Mouse (Mus musculus): ENCODE data around the gene Rest.
A peak's percentile ranks its signal among the peaks of the same experiment; 100 is the strongest.
"Not testable (repeated sequence)": the region's sequence is repeated elsewhere in the genome, so short reads cannot be mapped to it uniquely, and the experiment has no call there.

Gene Rest

GRCm38 (mm10) chr5:77265081-77265670, at the start of gene Rest:
Gene Rest (plus strand): TSS chr5:77265491.
- DNase-seq (ENCODE audit: low spot score in 2 of 2): peak; percentile 69 to 73

DNA sequence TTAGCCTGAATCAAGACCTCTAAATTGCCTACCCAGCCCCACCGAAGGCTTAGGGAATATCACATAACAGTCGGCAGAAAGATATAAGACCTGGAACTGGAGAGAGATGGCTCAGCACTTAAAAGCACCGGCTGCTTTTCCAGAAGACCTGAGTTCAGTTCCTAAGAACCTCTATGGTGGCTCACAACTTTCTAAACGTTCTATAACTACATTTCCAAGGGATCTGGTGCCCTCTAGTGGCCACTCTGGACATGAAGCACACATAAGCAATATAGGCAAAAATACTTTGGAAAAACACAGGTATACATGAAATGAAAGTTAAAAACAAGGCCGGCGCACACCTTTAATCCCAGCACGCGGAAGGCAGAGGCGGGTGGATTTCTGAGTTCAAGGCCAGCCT, 48.1 kb upstream of the Rest start:
- DNase-seq (ENCODE audit: low spot score in 2 of 2): peak; percentile 29 to 68

- no peak for DNase-seq (ENCODE audit: low spot score in 2 of 2)
Measured at GRCm38 (mm10) chr5:77217724-77218123, 47.6 kb upstream of the Rest start.

DNA sequence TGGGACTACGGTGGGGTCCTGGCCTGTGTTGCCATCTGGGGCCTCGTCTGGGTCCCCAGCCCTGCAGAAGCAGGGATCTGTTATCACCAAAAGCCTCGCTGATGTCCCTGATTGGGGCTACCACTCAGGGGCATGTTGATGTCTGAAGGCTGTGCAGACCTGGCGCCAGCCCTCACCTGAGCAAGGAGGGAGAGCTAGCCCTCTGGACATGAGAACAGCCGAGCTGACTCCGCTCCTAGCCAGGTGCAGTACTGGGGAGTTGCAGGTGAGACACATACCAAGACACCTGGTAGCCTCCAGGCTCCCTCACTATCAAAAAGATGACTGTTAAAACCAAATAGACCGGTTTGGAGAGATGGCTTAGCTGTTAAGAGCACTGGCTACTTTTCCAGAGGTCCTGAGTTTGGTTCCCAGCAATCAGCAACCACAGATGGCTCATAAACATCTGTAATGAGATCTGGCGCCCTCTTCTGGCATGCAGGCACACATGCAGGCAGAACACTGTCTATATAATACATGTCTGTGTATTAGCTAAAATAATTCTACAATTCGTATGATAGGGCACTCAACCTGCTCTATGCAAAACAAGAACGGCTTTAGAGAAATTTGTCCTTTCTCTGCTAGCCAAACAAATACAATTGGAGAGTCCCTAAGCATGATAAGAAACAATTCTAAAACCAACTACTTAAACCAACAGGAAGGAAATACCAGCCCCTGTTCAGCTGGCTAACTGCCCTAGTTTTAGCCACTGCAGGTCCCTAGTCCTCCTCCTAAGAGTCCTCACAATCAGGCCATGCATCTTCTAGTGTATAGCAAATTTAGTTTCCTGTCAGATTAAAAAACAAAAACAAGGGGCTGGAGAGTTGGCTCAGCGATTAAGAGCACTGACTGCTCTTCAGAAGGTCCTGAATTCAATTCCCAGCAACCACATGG, 42.0 kb upstream of the Rest start:
- peak in 1 of 2 experiments; percentile 20 for DNase-seq (ENCODE audit: low spot score in 2 of 2)

- DNase-seq (ENCODE audit: low spot score in 2 of 2): no peak
Measured at GRCm38 (mm10) chr5:77228986-77229385, 36.3 kb upstream of the Rest start.

- DNase-seq (ENCODE audit: low spot score in 2 of 2): not testable (repeated sequence)
Measured at GRCm38 (mm10) chr5:77231863-77232262, 33.4 kb upstream of the Rest start.

DNA sequence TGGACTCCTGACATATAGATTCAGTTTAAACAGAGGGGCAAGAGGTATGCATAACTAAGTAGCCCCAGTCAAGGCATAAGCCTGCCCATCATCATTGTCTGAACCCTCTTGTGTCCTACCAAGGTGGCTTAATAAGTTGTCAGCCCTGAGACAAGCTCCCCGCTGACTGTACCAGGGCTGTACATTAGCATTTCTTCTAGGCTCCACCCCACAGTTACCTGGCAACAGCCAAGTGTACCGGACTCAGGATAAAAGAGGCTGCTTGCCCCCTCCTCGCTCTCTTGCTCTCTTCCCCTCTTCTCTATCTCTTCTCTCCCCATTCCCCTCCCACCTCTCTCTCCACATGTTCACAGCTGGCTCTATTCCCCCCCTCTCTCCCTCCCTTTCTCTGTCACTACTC, 30.4 kb upstream of the Rest start:
- DNase-seq (ENCODE audit: low spot score in 2 of 2): no peak

- no peak for DNase-seq (ENCODE audit: low spot score in 2 of 2)
Measured at GRCm38 (mm10) chr5:77237104-77237503, 28.2 kb upstream of the Rest start.

- no peak for DNase-seq (ENCODE audit: low spot score in 2 of 2)
Measured at GRCm38 (mm10) chr5:77244331-77244987, 20.8 kb upstream of the Rest start.

- no peak for DNase-seq (ENCODE audit: low spot score in 2 of 2)
Measured at GRCm38 (mm10) chr5:77245463-77245786, 19.9 kb upstream of the Rest start.

DNA sequence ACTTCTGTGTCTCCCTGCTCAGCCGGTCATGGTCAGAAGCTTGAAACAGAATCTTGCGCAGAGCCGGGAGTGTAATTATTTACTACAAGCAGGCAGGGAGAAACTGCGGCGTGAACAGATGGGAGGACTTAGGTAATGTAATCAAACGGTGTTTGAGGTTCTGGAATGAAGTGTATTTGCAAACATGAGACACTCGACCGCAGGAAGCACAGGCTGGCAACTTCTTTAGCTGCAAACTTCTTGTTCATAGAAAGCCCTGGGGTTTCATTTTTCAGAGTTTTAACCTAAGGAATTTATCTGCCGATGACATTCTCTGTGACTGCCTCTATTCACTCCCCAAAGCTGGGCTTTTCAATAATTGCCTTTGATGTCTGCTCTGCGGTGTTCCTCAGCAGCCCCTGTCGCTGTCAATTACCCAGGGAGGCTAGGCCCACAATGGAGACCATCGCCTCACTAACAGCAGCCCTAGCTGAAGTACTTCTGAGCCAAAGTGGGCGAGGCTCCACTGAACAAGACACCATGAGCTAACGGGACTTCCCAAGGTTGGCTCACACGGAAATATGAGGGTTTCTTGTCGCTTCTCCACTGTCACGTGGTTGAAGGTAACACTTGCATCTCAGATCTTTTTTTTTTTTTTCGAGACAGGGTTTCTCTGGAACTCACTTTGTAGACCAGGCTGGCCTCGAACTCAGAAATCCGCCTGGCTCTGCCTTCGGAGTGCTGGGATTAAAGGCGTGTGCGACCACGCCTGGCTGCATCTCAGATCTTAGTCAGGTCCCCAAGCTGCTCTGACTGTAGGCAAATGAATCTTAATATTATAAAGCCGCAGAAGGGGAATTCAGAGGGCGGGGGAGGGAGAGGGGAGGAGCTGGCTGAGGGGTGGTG, 19.3 kb upstream of the Rest start:
- peak in 1 of 2 experiments; percentile 12 for DNase-seq (ENCODE audit: low spot score in 2 of 2)

GRCm38 (mm10) chr5:77250083-77250482, 15.2 kb upstream of the Rest start:
- DNase-seq (ENCODE audit: low spot score in 2 of 2): no peak

GRCm38 (mm10) chr5:77251656-77252055, 13.6 kb upstream of the Rest start:
- no peak for DNase-seq (ENCODE audit: low spot score in 2 of 2)

DNA sequence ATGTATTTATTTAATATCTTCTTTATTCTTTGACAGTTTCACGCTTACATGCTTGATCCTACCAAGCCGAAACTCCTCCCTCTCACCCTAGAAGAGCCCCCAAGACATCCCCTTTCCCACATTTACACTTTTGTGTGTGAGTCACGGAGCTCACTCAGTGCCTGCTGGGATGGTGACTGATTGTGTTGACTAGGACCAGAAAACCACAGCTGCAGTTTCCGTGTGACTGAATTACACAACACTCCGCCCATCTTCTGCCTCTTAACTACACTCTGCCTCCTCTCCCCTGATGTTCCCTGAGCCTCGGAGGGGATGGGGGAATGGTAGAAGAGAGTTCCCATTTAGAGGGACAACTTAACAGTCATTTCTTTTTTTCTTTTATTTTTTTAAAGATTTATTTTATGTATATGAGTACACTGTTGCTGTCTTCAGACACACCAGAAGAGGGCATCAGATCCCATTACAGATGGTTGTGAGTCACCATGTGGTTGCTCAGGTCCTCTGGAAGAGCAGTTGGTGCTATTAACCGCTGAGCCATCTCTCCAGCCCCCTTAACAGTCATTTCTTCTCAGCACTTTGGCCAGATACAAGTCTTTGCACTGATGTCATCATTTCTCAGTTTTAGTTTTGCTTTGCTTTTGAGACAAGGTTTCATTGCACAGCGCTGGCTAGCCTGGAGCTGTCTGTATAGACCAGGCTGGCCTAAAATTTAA, 13.0 kb upstream of the Rest start:
- no peak for DNase-seq (ENCODE audit: low spot score in 2 of 2)

- no peak for DNase-seq (ENCODE audit: low spot score in 2 of 2)
Measured at GRCm38 (mm10) chr5:77253154-77253553, 12.1 kb upstream of the Rest start.

DNA sequence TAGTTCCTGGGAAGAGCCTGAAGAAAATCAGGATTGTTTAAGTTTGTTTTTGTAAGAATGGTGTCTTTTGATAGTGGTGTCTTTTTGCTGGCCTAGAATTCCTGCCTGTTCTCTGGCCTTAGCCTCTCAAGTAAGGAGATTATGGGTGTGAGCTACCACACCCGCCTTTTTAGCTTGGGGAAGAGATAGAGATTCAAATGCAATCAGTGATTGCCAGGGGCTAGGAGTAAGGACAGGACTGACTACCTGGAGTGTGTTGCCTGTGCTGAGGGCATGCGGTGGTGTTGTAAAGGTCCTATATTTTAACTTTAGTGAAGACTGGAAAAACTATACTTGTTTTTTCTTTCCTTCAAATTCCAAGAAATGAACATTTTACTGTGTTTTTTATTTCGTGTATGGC, 10.9 kb upstream of the Rest start:
- DNase-seq (ENCODE audit: low spot score in 2 of 2): no peak

DNA sequence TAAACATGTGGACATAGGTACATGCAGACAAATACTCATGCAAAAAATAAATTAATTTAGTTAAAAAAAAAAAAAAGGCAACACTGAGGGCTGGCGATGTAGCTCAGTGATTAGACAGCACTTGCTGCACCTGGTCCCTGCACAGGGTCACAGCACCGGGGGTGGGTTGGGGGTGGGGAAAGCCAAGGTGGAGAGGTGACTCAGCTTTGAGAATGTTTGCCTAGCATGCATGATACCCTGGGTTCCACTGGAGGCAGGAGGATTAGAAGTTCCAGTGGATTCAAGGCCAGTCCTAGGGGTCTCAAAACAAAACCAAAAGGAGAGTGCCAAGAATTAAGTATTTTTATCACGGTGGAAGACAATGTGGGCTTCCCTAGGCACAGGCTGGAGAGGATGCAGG, 7.7 kb upstream of the Rest start:
- DNase-seq (ENCODE audit: low spot score in 2 of 2): no peak

DNA sequence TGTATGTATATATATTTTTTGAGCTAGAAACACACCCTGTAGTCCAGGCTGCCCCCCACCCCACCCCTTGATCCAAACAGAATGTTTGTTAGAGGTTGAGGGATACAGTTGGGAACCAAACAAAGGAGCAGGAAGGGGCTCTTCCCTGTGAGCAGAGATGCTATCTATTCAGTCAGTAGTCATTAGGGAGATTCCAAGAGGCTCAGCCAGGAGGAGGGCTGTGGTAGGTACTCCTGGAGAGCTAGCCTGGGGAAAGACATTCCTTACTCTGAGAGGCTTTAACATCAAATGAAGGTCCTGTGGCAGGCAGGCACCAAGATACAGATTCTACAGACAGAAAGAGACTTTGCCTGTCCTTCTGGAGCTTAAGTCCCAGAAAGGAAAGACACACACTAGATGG, 6.0 kb upstream of the Rest start:
- DNase-seq (ENCODE audit: low spot score in 2 of 2): no peak

DNA sequence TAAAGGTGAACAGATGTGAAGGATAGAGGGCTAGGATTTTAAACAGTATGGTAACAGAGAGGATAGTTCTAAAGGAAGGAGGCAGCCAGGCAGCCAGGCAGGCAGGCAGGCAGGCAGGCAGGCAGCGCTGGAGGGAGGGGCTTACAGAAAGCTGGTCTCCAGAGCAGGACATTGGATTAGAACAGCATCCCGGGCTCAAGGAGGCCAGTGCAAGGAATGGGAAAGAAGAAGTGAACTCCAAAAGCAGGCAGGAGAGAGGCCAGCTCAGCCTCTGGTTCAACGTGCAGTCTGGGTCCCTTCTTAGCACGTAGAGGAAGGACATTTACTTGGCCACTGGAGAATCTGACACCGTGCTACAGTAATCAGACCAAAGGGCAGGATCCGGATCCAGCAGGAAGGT, 5.2 kb upstream of the Rest start:
- DNase-seq (ENCODE audit: low spot score in 2 of 2): no peak

GRCm38 (mm10) chr5:77261137-77261536, 4.2 kb upstream of the Rest start:
- DNase-seq (ENCODE audit: low spot score in 2 of 2): no peak

- DNase-seq (ENCODE audit: low spot score in 2 of 2): no peak
Measured at GRCm38 (mm10) chr5:77262105-77262504, 3.2 kb upstream of the Rest start.
